Mouse (Mus musculus) thymus, adult 2 months (tissue): ENCODE measurements around the gene Ptcd1.

ENCODE experiments used
- CTCF ChIP-seq: fragments of 200-500 bp; IDR thresholded peaks from 2 replicates; pipeline ENCODE4 v1.5.1; 2012; ENCODE audit warnings: mild to moderate bottlenecking, control low read depth, low read length, moderate library complexity, borderline replicate concordance; ENCODE audit not compliant: control insufficient read depth, poor library complexity, insufficient read depth; ENCODE audit errors: extremely low read depth
- POLR2A ChIP-seq: fragments of 200-500 bp; IDR thresholded peaks from 2 replicates; pipeline ENCODE4 v1.6.1; 2012; ENCODE audit warnings: mild to moderate bottlenecking, low read length, control low read depth, moderate library complexity; ENCODE audit not compliant: control insufficient read depth, poor library complexity, insufficient read depth; ENCODE audit errors: extremely low read depth

DNA sequence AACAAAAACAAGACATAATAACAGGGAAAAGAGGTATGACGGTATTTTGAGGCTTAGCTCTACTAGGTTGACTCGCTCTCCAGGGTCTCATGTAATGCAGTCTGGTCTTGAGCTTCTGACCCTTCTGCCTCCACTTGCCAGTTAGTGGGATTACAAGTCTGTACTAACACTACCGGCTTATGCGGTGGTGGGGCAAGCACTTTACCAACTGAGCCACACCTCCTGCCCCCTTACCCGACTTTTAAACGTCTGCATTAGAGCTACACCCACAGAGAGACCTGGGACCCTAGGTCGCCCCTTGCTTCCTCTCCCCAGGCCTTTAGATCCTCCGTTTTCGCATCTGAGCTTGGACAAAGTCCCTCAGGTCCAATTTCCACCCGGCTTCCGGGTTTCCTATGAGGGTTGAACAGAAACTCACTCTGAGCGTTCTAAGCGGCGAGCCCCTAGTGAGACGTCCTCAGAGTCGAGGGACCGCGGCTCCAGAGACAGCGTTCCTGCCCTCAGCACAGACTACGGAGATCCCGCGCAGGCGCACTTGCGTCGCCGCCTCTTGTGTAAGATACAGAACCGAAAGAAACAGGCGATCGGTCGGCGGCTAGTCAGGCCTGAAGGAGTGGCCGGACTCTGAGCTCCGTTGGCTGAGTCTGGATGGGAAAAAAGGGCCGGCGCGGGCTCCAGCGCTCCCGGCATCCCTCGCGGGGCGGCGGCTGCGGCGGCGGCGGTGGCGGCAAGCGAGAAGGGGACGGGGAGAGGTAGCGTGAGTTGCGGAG lies at the start of gene Ptcd1, which contains the start of gene Cpsf4:
- peak; percentile 30; the same call in 1 of the 2 replicates for TF ChIP-seq CTCF
- peak; percentile 79 for TF ChIP-seq POLR2A
